Mouse (Mus musculus): ENCODE results near the gene Ccdc134. TPM values are rescaled to one million over a fixed set of nuclear protein-coding genes. Genes with fewer than 3 reads are reported as not detected.

Gene Ccdc134
- polyA plus RNA-seq, 1 experiment from 2014 or later: 15.3 TPM

DNA sequence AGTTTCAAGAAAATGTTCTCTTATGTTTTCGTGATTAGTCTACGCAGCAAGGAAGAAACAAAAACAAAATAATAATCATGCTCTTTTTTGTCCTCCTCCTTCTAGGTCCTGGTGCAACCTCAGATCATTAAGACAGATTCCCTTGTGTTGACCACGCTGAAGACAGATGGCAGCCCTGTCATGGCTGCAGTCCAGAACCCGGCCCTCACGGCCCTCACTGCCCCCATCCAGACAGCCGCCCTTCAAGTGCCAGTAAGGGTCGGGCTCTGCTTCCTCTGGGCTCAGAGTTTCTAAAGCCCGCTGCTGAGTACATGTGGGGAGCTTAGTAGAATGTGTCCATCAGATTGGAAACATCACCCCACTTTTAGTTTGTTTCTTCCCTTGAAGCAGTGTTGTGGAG is 44.9 kb downstream of the Ccdc134 start:
- H3K4me2 ChIP-seq (ENCODE audit: low read length): no peak overlapping the region
- no peaks in the 10 kb centered on the region for H3K9me3 ChIP-seq (ENCODE audit: control insufficient read depth, low read length)
- no peak for DNase-seq (ENCODE audit: low spot score)
- H3K36me3 ChIP-seq (ENCODE audit: control insufficient read depth, insufficient read depth, low read length): peaks cover 79% of the 10 kb centered on the region
- no peak overlapping the region for H3K4me3 ChIP-seq (ENCODE audit: low read depth, low read length)
- peaks cover 5% of the 10 kb centered on the region; the same call in 1 of the 2 replicates for H3K4me1 ChIP-seq (replicated peaks; ENCODE audit: control insufficient read depth, insufficient read depth, low read length)
- no peaks in the 10 kb centered on the region for H3K27me3 ChIP-seq (replicated peaks; ENCODE audit: control insufficient read depth, insufficient read depth, low read length)
- WGBS: 90% methylated on average over 8 of the region's 8 CpGs
- ATAC-seq (replicated peaks; ENCODE audit: low FRiP score, low TSS enrichment, low read depth): no peak
- H3K27ac ChIP-seq (ENCODE audit: low read depth): no peak overlapping the region
- H3K9ac ChIP-seq (ENCODE audit: low read length): no peak overlapping the region

- H3K36me3 ChIP-seq (ENCODE audit: control insufficient read depth, insufficient read depth, low read length): peaks cover 98% of the 10 kb centered on the region
- H3K27me3 ChIP-seq (replicated peaks; ENCODE audit: control insufficient read depth, insufficient read depth, low read length): no peaks in the 10 kb centered on the region
- ATAC-seq (replicated peaks; ENCODE audit: low FRiP score, low TSS enrichment, low read depth) (no peak), DNase-seq (ENCODE audit: low spot score) (no peak)
- no peak overlapping the region for H3K4me3 ChIP-seq (ENCODE audit: low read depth, low read length)
- H3K9me3 ChIP-seq (ENCODE audit: control insufficient read depth, low read length): no peaks in the 10 kb centered on the region
- no peak overlapping the region for H3K9ac ChIP-seq (ENCODE audit: low read length)
- no peaks in the 10 kb centered on the region for H3K4me1 ChIP-seq (replicated peaks; ENCODE audit: control insufficient read depth, insufficient read depth, low read length)
- no peak overlapping the region for H3K27ac ChIP-seq (ENCODE audit: low read depth)
- no peak overlapping the region for H3K4me2 ChIP-seq (ENCODE audit: low read length)
- 94% methylated on average over 9 of the region's 9 CpGs for WGBS
Measured at GRCm38 (mm10) chr15:82175091-82175490, 47.4 kb downstream of the Ccdc134 start.

DNA sequence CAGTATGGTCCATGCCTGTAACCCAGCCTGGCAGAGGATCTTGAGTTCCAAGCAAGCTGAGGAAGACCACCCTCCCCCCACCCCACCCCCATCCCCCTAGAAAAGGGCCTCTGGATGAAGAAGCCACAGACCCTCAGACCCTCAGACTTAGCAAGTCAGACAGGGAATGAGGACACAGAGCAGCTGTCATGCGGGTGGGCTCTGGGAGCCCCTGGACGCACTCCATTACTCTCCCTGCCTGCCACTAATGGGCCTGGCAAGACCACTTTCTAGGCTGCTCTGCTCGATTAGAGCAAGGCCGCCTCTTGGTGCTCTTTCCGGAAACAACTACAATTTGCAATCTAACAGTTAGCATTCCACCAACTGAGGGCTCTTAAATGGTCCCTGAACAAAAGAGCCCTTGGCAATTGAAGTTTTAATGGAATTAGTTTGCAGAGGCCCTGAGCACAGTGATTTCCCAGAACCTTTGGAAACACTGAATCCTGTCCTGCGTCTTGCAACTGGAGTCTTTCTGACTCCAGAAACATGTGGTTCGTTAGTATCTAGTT is 50.1 kb downstream of the Ccdc134 start:
- no peaks in the 10 kb centered on the region for H3K9me3 ChIP-seq (ENCODE audit: control insufficient read depth, low read length)
- H3K27ac ChIP-seq (ENCODE audit: low read depth): no peak overlapping the region
- 81% methylated on average over 7 of the region's 7 CpGs for WGBS
- DNase-seq (ENCODE audit: low spot score) (no peak), ATAC-seq (replicated peaks; ENCODE audit: low FRiP score, low TSS enrichment, low read depth) (no peak)
- H3K4me1 ChIP-seq (replicated peaks; ENCODE audit: control insufficient read depth, insufficient read depth, low read length): no peaks in the 10 kb centered on the region
- no peak overlapping the region for H3K9ac ChIP-seq (ENCODE audit: low read length)
- H3K27me3 ChIP-seq (replicated peaks; ENCODE audit: control insufficient read depth, insufficient read depth, low read length): no peaks in the 10 kb centered on the region
- no peak overlapping the region for H3K4me3 ChIP-seq (ENCODE audit: low read depth, low read length)
- no peak overlapping the region for H3K4me2 ChIP-seq (ENCODE audit: low read length)
- H3K36me3 ChIP-seq (ENCODE audit: control insufficient read depth, insufficient read depth, low read length): peaks cover 100% of the 10 kb centered on the region

GRCm38 (mm10) chr15:82181131-82181530 is 53.4 kb downstream of the Ccdc134 start:
- no peak overlapping the region for H3K9ac ChIP-seq (ENCODE audit: low read length)
- peaks cover 100% of the 10 kb centered on the region for H3K36me3 ChIP-seq (ENCODE audit: control insufficient read depth, insufficient read depth, low read length)
- no peaks in the 10 kb centered on the region for H3K9me3 ChIP-seq (ENCODE audit: control insufficient read depth, low read length)
- 91% methylated on average over 5 of the region's 5 CpGs for WGBS
- no peaks in the 10 kb centered on the region for H3K27me3 ChIP-seq (replicated peaks; ENCODE audit: control insufficient read depth, insufficient read depth, low read length)
- DNase-seq (ENCODE audit: low spot score) (no peak), ATAC-seq (replicated peaks; ENCODE audit: low FRiP score, low TSS enrichment, low read depth) (no peak)
- H3K4me1 ChIP-seq (replicated peaks; ENCODE audit: control insufficient read depth, insufficient read depth, low read length): no peaks in the 10 kb centered on the region
- H3K4me2 ChIP-seq (ENCODE audit: low read length): no peak overlapping the region
- no peak overlapping the region for H3K27ac ChIP-seq (ENCODE audit: low read depth)
- H3K4me3 ChIP-seq (ENCODE audit: low read depth, low read length): no peak overlapping the region

GRCm38 (mm10) chr15:82182311-82182710 is 54.6 kb downstream of the Ccdc134 start:
- 95% methylated on average over 4 of the region's 4 CpGs for WGBS
- DNase-seq (ENCODE audit: low spot score) (no peak), ATAC-seq (replicated peaks; ENCODE audit: low FRiP score, low TSS enrichment, low read depth) (no peak)
- Histone ChIP-seq H3K27me3 (replicated peaks; ENCODE audit: control insufficient read depth, insufficient read depth, low read length) (no peaks in the 10 kb centered on the region), H3K27ac (ENCODE audit: low read depth) (no peak overlapping the region), H3K4me2 (ENCODE audit: low read length) (no peak overlapping the region), H3K36me3 (ENCODE audit: control insufficient read depth, insufficient read depth, low read length) (peaks cover 100% of the 10 kb centered on the region), H3K4me1 (replicated peaks; ENCODE audit: control insufficient read depth, insufficient read depth, low read length) (no peaks in the 10 kb centered on the region), H3K9me3 (ENCODE audit: control insufficient read depth, low read length) (no peaks in the 10 kb centered on the region), H3K9ac (ENCODE audit: low read length) (no peak overlapping the region), H3K4me3 (ENCODE audit: low read depth, low read length) (no peak overlapping the region)

DNA sequence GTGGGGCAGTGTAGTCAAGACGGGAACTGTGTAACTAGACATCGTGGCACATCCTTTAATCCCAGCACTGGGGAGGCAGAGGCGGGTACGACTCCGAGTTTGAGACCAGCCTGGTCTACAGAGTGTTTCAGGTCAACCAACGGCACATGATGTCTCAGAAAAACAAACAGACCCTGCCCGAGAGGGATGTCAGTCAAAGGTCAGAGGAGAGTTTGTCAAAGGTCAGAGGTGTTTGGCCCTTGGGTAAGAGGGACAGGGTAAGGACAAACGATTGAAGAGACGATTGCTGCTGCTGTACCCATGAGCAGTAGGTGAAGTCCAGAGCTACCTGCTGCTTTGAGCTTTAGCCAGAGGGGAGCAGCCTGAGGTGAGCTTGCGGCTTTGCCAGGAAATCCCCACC is 55.9 kb downstream of the Ccdc134 start:
- H3K4me3 ChIP-seq (ENCODE audit: low read depth, low read length): no peak overlapping the region
- no peak overlapping the region for H3K9ac ChIP-seq (ENCODE audit: low read length)
- no peaks in the 10 kb centered on the region for H3K27me3 ChIP-seq (replicated peaks; ENCODE audit: control insufficient read depth, insufficient read depth, low read length)
- 61% methylated on average over 10 of the region's 10 CpGs for WGBS
- no peak overlapping the region for H3K27ac ChIP-seq (ENCODE audit: low read depth)
- peaks cover 100% of the 10 kb centered on the region for H3K36me3 ChIP-seq (ENCODE audit: control insufficient read depth, insufficient read depth, low read length)
- DNase-seq (ENCODE audit: low spot score): no peak
- H3K9me3 ChIP-seq (ENCODE audit: control insufficient read depth, low read length): no peaks in the 10 kb centered on the region
- ATAC-seq (replicated peaks; ENCODE audit: low FRiP score, low TSS enrichment, low read depth): no peak
- no peak overlapping the region for H3K4me2 ChIP-seq (ENCODE audit: low read length)
- no peaks in the 10 kb centered on the region for H3K4me1 ChIP-seq (replicated peaks; ENCODE audit: control insufficient read depth, insufficient read depth, low read length)

GRCm38 (mm10) chr15:82184183-82184582 is 56.5 kb downstream of the Ccdc134 start:
- ATAC-seq (replicated peaks; ENCODE audit: low FRiP score, low TSS enrichment, low read depth) (no peak; the same call in 1 of the 2 replicates), DNase-seq (ENCODE audit: low spot score) (no peak)
- Histone ChIP-seq H3K27me3 (replicated peaks; ENCODE audit: control insufficient read depth, insufficient read depth, low read length) (no peaks in the 10 kb centered on the region), H3K4me2 (ENCODE audit: low read length) (no peak overlapping the region), H3K4me3 (ENCODE audit: low read depth, low read length) (no peak overlapping the region), H3K9me3 (ENCODE audit: control insufficient read depth, low read length) (no peaks in the 10 kb centered on the region), H3K4me1 (replicated peaks; ENCODE audit: control insufficient read depth, insufficient read depth, low read length) (no peaks in the 10 kb centered on the region), H3K9ac (ENCODE audit: low read length) (no peak overlapping the region), H3K27ac (ENCODE audit: low read depth) (no peak overlapping the region), H3K36me3 (ENCODE audit: control insufficient read depth, insufficient read depth, low read length) (peaks cover 100% of the 10 kb centered on the region)
- 69% methylated on average over 7 of the region's 7 CpGs for WGBS

DNA sequence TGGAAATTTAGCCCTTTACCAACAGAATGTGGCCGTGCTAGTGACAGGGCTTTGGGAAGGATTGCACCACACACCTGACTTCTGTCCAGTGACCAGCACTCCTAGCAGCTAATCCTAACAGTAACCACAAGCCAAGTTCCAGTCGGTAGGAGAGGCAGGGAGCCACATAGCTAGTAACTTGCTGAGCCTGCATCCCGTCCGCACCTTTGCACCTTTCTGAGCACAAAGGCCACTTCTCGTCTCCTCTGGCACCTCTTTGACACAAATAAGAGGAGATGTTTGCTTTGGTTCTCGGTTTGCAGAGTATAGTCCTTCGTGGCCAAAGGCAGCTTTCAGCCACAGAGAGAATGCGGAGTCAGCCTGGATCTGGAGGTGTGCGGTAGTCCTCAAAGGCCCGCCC is 56.9 kb downstream of the Ccdc134 start:
- H3K27me3 ChIP-seq (replicated peaks; ENCODE audit: control insufficient read depth, insufficient read depth, low read length): no peaks in the 10 kb centered on the region
- DNase-seq (ENCODE audit: low spot score): no peak
- H3K36me3 ChIP-seq (ENCODE audit: control insufficient read depth, insufficient read depth, low read length): peaks cover 100% of the 10 kb centered on the region
- no peaks in the 10 kb centered on the region for H3K9me3 ChIP-seq (ENCODE audit: control insufficient read depth, low read length)
- no peak for ATAC-seq (replicated peaks; ENCODE audit: low FRiP score, low TSS enrichment, low read depth)
- H3K9ac ChIP-seq (ENCODE audit: low read length): no peak overlapping the region
- no peak overlapping the region for H3K27ac ChIP-seq (ENCODE audit: low read depth)
- H3K4me2 ChIP-seq (ENCODE audit: low read length): no peak overlapping the region
- H3K4me1 ChIP-seq (replicated peaks; ENCODE audit: control insufficient read depth, insufficient read depth, low read length): no peaks in the 10 kb centered on the region
- H3K4me3 ChIP-seq (ENCODE audit: low read depth, low read length): no peak overlapping the region
- WGBS: 82% methylated on average over 10 of the region's 10 CpGs

- H3K27me3 ChIP-seq (replicated peaks; ENCODE audit: control insufficient read depth, insufficient read depth, low read length): no peaks in the 10 kb centered on the region
- WGBS: 73% methylated on average over 14 of the region's 14 CpGs
- no peak overlapping the region for H3K4me2 ChIP-seq (ENCODE audit: low read length)
- no peak overlapping the region for H3K9ac ChIP-seq (ENCODE audit: low read length)
- ATAC-seq (replicated peaks; ENCODE audit: low FRiP score, low TSS enrichment, low read depth) (peak; percentile 22; the same call in 1 of the 2 replicates), DNase-seq (ENCODE audit: low spot score) (no peak)
- no peaks in the 10 kb centered on the region for H3K4me1 ChIP-seq (replicated peaks; ENCODE audit: control insufficient read depth, insufficient read depth, low read length)
- H3K9me3 ChIP-seq (ENCODE audit: control insufficient read depth, low read length): no peaks in the 10 kb centered on the region
- H3K4me3 ChIP-seq (ENCODE audit: low read depth, low read length): no peak overlapping the region
- H3K36me3 ChIP-seq (ENCODE audit: control insufficient read depth, insufficient read depth, low read length): peaks cover 98% of the 10 kb centered on the region
- no peak overlapping the region for H3K27ac ChIP-seq (ENCODE audit: low read depth)
Measured at GRCm38 (mm10) chr15:82185062-82185783, 57.5 kb downstream of the Ccdc134 start.

All from intestine, embryonic 14.5 days (tissue).